Mouse (Mus musculus): ENCODE measurements around the gene Ccl24.

DNA sequence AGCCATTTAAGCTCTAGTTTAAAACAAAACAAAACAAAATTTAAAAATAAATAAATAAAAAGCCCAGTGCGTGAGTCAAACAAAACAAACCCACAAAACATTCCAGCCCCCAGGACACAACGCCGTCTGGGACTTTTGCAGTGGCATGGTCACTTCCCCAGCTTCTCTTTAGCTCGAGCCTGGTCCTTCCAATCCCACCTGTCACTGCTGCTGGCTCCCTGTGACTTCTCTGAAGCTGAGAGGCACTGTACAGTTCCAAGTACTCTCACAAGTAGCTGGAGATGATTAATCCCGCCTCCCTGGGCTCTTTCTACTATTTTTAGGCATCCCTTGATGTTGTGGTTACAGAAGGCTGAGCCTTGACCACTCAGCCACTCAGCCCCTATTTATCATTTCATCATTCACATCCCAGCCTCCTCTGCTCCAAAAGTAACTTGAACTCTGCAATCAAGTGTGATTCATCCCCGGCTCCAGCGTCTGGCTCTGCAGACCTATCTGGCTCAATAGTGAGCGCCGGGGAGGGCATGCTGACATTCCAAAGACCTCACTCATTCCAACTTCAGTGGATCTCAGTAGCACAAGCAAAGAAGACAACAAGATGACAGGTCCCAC is 50.6 kb downstream of the Ccl24 start:
- TF ChIP-seq CTCF (IDR thresholded peaks at IDR 0.05; ENCODE audit: low read depth) (no peak), EP300 (IDR thresholded peaks at IDR 0.05; ENCODE audit: low read depth) (no peak)
